Mouse (Mus musculus): ENCODE data around the gene Map3k5.

The Map3k5 gene

DNA sequence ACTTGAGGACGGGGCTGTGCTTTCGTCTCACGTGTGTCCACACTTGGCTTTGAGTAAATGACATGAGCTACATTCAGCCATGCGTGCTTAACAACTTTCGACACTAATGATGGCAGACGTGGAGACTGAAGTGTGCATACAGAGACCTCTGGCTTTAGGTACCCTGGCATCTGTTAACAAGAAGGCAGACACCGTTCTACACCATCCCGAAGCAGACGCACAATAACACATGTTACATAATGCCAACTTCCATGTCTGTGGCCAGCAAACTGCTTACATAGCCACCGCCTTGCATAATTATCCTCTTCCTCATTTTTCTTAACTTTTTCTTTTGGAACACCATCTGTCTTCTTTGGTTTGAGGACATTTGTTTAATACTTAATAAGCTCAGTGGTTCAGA, 123.8 kb downstream of the Map3k5 start:
- no peak for DNase-seq (ENCODE audit: low spot score)

DNA sequence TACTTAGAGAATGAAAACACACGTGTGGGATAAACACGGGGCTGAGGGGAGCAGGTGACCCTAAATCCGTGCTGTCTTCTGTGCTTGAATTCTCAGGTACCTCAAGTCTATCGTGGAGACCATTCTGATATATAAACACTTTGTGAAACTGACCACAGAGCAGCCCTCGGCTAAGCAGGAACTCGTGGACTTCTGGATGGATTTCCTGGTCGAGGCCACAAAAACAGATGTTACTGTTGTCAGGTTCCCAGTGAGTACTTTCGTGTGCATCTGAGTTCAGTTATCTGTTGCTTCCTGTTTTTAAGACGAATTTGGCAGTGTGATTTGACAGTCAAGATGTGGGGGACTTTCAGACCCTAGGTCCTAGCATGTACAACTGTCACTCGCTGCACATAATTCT, 124.6 kb downstream of the Map3k5 start:
- DNase-seq (ENCODE audit: low spot score) = no peak

DNA sequence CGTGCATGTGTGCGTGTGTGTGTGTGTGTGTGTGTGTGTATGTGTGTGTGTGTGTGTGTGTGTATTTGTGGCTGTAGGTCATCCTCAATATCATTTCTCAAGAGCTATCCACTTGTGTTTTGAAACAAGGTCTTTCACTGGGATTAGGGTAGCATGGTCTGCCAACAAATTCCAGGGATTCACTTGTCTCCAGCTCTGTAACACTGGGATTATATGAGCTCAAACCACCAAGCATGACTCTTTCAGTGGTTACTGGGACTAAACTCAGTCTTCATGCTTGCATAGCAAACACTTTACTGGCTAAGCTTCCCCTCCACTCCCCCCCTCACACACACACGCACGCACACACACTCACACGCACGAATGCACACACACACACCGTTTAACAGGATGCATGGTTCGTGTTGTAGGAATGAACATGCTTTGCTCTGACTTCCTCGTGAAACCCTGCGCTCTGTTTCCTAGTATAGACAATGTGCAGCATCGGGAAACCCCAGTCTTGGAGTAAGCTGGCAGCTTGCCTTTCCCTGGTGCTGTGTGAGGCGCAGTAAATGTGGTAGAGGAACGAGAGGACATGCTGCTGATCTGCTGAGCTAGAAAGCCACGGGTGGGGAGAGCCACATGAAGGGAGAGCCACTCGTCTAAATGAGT, 126.2 kb downstream of the Map3k5 start:
- no peak for DNase-seq (ENCODE audit: low spot score)

DNA sequence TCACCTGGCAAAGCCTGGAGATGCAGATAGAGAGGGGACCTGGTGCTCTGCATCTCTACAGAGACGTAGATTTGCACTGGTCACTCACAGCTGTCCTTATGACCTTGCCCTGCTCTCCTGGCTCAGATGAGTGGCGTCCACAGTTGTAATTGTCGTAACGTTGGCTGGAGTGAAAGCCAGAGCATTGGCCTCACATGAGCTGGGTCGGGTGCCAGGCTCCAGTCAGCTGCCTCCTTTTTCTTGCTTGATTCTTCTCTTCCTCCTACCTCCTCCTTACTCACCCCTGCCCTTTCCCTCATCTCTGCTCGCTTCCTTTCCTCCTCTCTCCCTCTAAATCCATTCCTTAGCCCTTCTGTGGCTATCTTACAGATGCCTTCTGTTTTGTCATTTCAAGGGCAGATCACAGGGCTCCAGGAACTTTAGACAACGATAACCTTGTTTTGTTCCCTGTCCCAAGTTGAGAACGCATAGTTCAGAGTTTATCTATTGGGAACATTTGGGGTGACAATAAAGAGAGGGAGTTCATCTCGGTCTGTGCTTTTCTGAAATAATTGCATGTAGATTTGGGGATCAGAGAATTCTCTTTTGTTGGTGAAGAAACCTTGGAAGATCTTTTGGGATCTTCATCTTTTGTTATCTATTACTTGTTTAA, 130.4 kb downstream of the Map3k5 start:
- DNase-seq (ENCODE audit: low spot score) = no peak

DNA sequence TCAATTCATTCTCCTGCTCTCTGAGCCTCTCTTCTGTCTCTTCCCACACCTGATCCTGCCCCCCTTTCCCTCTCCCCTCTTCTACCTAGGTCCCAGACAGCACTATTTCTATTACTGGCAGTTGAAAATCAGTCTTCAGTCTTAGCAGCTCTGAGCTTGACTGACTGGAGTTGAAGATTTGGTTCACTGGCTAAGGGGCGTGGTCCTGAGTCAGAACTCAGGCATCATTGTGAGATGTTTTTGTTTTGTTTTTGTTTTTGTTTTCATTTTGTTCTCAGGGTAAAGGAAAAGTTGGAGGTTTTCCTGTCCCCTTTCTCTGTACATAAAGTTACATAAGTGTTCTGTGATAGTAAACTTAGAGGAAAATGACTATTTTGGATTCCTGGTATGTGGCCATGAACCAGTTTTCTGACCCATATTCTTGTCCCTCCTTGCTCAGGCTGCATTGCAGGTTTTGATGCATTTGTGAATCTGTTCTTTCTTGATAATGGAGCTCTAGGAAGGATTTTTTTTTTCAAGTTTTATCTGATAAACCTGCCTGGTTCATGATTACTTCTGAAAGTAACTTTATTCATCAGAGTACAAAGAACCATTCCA, 131.9 kb downstream of the Map3k5 start:
- no peak for DNase-seq (ENCODE audit: low spot score)

DNA sequence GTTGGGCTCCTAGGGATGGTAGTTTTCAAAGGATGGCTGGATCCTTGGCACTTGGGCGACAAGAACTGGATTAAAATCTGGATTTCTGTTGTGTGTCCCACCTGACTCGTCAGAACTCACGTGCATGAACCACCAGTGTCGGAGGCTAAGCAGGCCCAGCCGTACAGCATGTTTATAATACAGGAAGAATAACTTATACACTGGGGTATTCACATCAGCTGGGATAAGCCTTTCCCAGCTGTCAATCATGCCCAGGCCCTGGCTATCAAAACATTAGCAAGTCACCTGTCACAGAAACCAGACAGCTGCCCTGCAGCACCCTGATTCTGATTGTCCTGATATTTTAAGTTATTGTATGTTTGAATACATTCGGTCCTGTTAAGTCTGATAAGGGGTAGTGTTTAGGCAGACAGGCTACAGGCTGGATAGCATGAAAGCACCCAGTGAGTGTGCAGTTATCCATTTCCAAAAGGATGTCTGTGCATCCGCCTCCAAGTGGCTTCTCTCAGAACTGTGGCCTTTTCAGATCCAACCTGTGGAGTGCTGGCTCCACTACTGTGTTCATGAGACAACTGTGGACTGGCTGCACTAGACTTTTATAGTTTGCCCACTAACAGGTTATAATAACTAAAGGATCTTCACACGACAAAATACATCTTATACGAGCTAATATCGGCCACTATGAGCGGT, 135.6 kb downstream of the Map3k5 start:
- no peak for DNase-seq (ENCODE audit: low spot score)

DNA sequence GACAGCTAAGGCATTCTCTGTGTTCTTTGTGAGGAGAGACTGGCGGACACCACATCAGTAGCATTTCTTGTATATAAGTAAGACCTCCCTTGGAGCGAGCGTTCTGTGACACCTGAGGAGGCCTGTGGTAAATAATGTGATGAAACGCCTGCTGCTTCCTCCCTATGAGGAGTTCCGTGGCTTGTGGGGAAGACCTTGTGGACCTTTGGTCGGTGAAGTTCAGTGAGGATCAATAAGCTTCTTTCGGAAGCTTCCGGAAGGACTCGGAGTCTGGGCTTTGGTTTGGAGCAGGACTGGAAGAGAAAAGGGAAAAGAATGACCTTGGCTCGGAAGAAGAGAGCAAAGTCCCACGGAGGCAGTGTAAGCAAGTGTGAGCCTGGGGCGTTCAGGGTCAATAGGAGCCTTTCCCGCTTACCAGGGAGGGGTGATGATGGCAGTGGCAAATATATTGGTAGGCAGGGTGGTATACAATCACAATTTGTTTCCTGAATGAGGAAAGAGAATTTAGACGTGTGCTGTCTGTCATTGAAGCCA, 136.4 kb downstream of the Map3k5 start:
- no peak for DNase-seq (ENCODE audit: low spot score)

DNA sequence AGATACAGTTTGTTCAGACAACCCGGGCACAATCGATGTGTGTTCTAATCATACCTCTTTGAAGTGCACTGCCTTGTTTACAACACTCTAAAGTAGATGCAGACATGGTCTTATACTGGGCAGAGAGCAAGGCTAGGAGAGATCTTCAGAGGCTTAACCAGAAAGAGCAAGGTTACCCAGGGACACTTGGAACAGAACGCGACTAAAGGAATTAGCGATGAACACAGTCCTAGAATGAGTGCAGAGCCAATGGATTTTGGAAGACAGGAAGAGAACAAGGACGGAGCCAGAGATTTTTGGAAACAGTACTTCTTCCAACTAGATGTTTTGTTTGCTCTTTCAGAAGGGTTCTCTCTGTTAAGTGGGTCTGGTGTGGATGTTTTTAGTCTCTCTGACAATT, 137.4 kb downstream of the Map3k5 start:
- DNase-seq (ENCODE audit: low spot score) = no peak

DNA sequence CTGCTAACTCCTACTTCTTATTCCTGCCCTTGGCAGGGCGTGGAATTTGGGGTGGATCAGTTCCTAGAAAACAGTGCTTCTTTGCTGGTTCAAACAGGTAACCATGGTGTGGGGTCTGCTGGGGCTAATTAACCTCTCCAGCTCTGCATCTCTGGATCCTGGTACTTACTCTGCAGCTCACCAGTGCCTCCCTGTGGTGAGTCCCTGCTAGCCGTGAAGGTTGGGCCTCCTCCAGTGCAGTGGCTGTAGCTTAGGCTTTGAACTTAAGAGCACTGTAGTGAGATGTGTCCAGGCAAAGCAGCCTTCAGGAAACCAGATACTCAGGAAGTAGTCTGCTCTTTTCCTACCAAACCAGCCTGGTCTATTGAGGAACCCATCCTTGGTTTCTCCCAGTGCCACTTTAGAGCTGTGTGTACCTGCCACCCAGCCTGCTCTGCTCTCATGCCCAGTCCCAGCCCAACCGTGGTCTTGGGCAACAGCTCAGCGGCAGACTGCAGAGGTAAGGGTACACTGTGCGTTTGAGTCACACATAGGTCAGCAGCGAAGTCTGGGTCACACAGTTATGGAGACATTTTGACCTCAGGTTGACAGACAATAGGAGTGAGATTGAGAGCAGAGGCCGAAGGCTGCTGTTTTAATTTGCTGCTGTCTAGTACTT, 139.1 kb downstream of the Map3k5 start:
- DNase-seq (ENCODE audit: low spot score) = peak; percentile 24

DNA sequence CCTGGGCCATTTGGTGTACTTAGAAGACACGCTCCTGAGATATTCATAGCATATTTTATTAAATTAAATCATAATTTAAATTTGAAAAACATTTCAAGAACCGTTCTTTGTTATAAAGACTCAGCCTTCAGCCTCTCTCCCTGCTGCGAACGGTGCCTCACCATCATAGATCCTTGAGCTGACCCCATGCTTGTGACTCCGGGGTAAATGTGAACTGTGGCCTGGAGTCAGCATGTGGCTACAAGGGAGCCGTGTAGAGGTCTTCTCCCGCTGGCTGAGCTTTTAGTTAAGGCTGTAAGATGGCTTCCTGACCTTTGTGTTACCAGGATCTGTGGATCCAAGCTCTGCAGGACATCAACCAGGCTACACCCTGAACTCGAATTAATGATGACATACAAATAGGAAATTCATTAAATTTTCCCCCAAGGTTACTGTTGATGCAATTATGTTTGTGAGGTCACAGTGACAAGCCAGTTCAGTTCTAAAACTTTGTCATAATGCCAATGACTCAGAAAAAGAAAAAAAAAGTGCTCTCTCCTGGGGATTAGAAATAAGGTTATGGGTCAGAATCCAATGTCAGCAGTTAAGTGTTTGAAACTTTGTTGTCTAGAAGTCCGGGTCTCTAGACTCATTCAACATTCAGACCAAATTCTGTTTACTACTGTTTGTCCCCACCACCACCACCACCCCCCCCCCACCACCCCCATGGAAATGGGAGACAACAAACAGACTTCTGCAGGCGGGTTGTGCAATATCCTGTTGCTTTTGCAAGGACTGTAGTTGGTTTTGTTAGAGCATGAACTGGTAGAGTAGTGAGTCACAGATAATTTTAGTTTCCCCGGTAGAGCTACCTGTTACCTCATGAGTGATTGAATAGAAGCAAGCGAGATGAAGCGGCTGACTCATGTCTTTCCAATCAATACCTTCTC, 142.5 kb downstream of the Map3k5 start:
- DNase-seq (ENCODE audit: low spot score) = no peak

DNA sequence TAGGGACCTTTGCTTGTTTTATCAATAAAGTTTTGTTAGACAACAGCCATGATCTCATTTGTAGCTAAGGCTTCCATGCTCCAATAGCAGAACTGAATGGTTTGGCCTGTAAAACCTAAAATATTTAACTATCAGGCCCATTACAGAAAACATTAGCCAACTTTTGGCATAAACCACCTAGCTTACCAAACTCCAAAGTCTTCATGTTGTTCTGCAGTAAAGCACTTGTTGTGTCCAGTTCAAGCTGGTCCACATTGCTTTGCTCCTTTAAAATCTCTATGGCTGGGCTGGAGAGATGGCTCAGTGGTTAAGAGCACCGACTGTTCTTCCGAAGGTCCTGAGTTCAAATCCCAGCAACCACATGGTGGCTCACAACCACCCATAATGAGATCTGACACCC, 144.1 kb downstream of the Map3k5 start:
- no peak for DNase-seq (ENCODE audit: low spot score)

DNA sequence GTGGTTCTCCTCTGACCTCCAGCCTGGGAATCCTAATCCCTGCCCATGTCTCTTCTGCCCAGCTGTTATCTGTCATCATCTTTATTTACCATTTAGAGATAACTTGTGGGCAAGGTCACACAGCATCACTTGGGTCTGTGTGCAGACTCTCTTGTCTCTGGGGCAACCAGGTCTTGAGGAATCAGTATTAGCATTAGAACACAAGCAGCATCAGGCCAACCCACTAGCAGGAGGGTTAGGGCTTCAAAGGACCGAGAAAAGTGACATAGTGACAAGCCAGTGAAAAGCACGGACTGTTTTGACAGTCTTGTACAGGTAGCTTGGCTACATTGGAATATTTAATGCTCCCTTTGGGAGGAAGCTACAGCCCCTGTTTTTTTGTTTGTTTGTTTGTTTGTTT, 153.6 kb downstream of the Map3k5 start:
- no peak for DNase-seq (ENCODE audit: low spot score)

DNA sequence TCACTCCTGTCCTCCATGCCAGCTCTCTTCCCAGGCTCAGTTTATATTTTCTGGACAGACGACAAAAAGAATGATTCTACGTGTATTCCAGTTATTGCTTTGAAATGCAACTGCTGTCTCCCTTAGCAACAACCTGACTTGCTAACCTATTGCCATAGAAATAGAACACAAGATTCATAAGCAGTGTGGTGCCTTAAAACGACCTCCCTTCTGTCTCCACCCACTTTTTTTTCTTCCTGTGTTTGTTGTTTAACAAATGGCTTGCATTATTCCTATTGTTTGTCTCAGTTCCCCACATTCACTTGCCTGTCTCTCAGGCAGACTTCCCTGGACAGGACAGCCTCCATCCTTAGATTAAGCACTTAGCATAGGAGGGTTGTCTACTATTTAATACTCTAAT, 154.8 kb downstream of the Map3k5 start:
- DNase-seq (ENCODE audit: low spot score) = no peak

DNA sequence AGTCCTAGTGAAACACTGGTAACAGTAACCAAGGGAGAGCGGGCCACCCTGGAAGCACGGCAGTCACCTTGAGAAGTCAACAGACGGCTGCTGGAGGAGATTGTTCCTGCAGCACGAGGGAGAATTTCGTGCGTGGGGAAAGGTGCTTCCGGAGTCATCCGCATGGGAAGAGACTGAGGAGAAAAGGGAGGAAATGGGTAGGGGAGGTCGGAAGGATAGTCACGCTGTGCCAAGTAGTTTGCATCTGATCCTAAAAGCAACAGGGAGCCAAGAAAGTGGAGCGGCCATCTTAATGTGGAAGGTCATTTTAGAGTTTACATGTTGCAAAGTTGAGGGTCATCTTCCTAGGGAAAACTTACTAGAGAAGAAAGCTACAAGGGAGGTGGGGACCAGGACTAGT, 155.9 kb downstream of the Map3k5 start:
- no peak for DNase-seq (ENCODE audit: low spot score)

DNA sequence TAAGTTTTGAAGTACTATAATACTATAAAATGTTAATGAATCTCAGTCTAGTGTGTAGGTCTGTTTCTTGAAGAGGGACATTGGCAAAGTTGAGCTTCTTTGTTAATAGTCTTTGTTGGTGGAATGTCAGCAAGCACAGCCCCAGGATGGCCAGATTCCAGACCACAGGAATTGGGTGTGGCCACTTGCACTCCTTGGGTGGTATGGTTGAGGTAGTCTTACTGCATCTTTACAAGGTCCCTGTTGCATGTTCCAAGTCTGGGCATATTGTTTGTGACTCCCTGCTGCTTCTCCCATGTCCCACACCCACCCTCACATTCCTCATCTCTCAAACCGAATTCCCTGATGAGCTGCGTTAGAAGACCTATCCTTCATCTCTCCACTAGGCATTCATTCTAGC, 157.1 kb downstream of the Map3k5 start:
- DNase-seq (ENCODE audit: low spot score) = no peak

DNA sequence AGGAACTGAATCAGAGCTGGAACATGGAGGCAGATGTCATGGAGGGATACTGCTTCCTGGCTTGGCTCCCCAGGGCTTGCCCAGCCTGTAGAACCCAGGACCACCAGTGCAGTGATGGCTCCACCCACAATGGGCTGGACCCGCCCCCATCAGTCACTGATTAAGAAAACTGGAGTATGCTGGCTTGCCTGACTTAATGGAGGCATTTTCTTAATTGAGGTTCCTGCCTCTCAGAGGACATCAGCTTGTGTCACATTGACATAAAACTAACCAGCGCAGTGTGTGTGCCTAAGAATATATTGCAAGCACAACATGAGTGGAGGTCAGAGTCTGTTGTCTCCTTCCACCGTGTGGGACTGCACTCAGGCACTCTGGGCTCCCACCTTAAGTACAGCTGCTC, 158.1 kb downstream of the Map3k5 start:
- DNase-seq (ENCODE audit: low spot score) = no peak

DNA sequence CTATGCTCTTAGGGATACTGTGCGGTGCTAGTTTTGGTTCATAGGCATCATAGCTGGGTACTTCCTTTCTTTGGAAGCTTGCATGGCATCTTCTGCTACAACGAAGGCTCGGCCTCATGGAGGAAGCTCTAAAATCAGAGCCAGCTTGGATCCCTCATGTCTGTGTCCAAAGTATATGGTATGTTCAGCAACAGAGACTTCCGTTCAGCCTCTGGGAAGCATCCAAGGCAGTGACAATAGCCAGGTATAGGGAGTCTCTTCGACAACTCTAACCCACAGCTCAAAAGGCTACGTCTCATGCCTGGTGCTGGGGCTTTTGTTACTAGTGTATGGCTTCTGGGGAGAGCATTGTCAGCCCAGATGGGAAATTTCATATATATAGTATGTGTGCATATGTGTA, 167.2 kb downstream of the Map3k5 start:
- no peak for DNase-seq (ENCODE audit: low spot score)

DNA sequence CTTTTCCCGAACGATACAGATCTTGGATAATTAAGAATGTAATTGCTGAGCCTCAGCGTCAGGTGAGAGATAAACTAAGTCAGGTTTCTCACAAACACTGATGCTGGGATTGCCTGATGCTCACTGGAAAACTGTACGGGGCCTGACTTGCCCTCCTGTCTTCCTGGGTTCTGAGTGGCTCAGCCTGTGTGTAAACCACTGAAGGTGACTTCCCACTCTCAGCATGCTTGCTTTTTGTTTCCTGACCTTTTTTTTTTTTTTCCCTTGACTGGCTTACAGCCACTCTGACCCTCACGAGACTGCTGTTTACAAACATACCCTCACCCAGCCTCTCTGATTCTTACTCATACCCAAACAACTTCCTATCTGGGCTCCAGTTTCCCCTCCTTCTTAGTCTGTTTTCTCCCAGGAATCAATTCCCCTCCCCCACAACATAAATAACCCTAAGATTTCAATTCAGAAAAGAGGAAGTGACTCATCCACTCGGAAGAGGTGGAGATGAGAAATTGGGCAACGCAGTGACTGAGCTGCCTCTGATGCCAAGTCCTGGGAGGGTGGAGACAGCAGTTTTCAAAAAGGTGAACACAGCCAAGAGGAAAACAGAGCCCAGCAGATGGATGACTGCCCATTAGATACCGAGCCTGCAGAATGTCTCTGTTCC, 170.1 kb downstream of the Map3k5 start:
- no peak for DNase-seq (ENCODE audit: low spot score)

DNA sequence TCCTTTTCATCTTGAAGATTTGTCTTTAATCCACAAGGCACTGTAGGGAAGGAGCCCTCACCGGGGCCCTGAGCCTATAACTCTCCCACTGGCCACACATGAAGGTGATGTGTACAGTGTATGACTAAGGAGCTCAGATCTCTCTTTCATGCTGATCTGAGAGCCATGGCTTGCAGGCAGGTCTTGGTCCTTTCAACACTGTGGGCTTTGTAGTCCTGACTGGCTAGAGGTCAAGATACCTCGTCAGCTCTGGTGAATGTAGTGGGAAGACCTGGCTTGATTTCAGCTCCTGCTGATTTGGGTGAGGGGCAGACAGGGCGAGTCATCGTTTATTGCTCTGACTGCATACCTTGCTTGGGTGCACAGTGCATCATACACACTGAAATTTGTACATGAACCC, 171.3 kb downstream of the Map3k5 start:
- DNase-seq (ENCODE audit: low spot score) = no peak

DNA sequence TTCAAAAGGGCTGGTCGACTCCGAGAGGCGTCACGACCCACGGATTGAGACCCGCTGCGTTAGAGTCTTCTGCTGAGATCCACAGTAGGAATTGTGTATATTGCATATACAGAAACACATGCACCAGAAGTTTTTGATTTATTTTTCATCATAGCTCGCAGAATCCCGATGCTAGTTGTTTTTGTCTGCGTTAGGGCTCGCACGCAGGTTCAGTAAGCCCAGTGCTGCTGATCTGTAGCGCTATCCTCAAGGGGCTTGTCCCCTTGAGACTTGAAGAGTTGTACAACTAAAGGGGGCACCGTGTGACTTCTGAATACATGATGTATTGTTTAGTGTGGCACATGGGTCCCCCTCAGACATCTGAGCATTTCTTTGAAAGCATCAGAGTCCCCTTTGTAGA, 172.8 kb downstream of the Map3k5 start:
- DNase-seq (ENCODE audit: low spot score) = no peak

DNA sequence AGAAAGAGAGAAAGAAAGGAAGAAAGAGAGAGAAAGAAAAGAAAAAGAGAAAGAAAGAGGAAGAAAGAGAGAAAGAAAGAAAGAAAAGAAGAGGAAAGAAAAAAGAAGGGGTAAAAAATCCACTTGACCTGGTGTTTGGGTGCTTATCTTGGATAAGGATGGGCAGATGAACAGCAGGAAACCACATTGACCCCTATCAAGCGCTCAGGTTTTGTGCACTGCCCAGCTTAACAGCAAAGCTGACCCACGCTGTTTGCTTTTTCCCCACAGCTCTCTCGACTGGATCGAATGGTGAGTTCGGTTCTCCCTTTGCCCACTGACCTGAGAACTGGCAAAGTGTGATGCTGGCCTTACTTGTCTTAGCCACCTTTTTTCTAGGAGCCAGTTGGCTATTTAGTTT, 177.2 kb downstream of the Map3k5 start:
- DNase-seq (ENCODE audit: low spot score) = no peak
